ENCODE assay signal across 21 mouse cellular contexts in genomic region chr8:87173720-87174119, GRCm38 (mm10).
DNase-seq lines count a peak whose midpoint lies in the region; ATAC-seq lines count a peak whose summit lies in the region.
"Had no signal": no experiment of that assay in that cellular context is flagged by ENCODE, and none has a peak within 500 bp of the region (broad histone marks: within the 10 kb centered on the region; RNA-seq: fewer than 3 reads in every experiment).

No protein-coding gene starts in this region.

- no peak overlapping the region for H3K27ac ChIP-seq in midbrain, embryonic 11.5 days (ENCODE audit: low read depth, low read length)
- H3K27ac ChIP-seq in midbrain, embryonic 15.5 days = no peak overlapping the region
- H3K27ac ChIP-seq: embryonic facial prominence, embryonic 15.5 days; forebrain, embryonic 10.5 days; gastrocnemius, adult 2 months; hindbrain, embryonic 10.5 days; hindbrain, embryonic 14.5 days had no signal

- no peak overlapping the region for H3K4me3 ChIP-seq in midbrain, embryonic 11.5 days (ENCODE audit: low read depth, low read length)
- H3K4me3 ChIP-seq in midbrain, embryonic 15.5 days = no peak overlapping the region
- H3K4me3 ChIP-seq: embryonic facial prominence, embryonic 15.5 days; erythroblast, embryonic 14.5 days; forebrain, embryonic 10.5 days; gastrocnemius, adult 2 months; heart, embryonic 12.5 days; hindbrain, embryonic 10.5 days had no signal

- no peak overlapping the region for H3K4me2 ChIP-seq in midbrain, embryonic 11.5 days
- H3K4me2 ChIP-seq in midbrain, embryonic 15.5 days = no peak overlapping the region
- H3K4me2 ChIP-seq: embryonic facial prominence, embryonic 15.5 days; heart, embryonic 12.5 days; hindbrain, embryonic 14.5 days had no signal

- intact Hi-C loops in left cerebral cortex, postnatal 14 days (cut with DNase I) = no loop called here

- H3K36me3 ChIP-seq in midbrain, embryonic 11.5 days (ENCODE audit: control insufficient read depth, insufficient read depth, low read length) = no peaks in the 10 kb centered on the region
- H3K36me3 ChIP-seq in midbrain, embryonic 15.5 days (replicated peaks) = no peaks in the 10 kb centered on the region
- H3K36me3 ChIP-seq: embryonic facial prominence, embryonic 15.5 days; forebrain, embryonic 10.5 days; heart, embryonic 12.5 days; hindbrain, embryonic 10.5 days had no signal

- no peaks in the 10 kb centered on the region for H3K4me1 ChIP-seq in midbrain, embryonic 11.5 days (ENCODE audit: control insufficient read depth, insufficient read depth, low read length)
- H3K4me1 ChIP-seq in midbrain, embryonic 15.5 days = no peaks in the 10 kb centered on the region
- H3K4me1 ChIP-seq: embryonic facial prominence, embryonic 15.5 days; forebrain, embryonic 10.5 days; heart, embryonic 12.5 days had no signal

- H3K9ac ChIP-seq in midbrain, embryonic 11.5 days (ENCODE audit: low read length) = no peak overlapping the region
- H3K9ac ChIP-seq in midbrain, embryonic 15.5 days = no peak overlapping the region
- H3K9ac ChIP-seq: embryonic facial prominence, embryonic 15.5 days; heart, embryonic 12.5 days; hindbrain, embryonic 14.5 days had no signal

- peak; percentile 19 for DNase-seq in midbrain, embryonic 11.5 days (ENCODE audit: low spot score, missing footprints)
- DNase-seq in NIH3T3 (ENCODE audit: low read depth) = peak; percentile 66
- DNase-seq in adrenal gland, postnatal 14 days = peak; percentile 40
- DNase-seq in left cerebral cortex, postnatal 14 days (ENCODE audit: low spot score in 2 of 2) = no peak
- DNase-seq in kidney, adult 11 months = no peak
- DNase-seq in ovary, postnatal 14 days (ENCODE audit: low spot score) = no peak
- DNase-seq: B cell, adult 2 months; cerebellum, adult 18-20 months; cerebellum, postnatal 10 days; gastrocnemius, adult 2 months; gastrocnemius, postnatal 25 days; kidney, adult 8-10 months had no signal

- ATAC-seq in midbrain, embryonic 11.5 days (ENCODE audit: low FRiP score) = no peak
- ATAC-seq in midbrain, embryonic 15.5 days (replicated peaks) = no peak
- ATAC-seq: forebrain, embryonic 14.5 days; intestine, embryonic 16.5 days had no signal

- H3K9me3 ChIP-seq in midbrain, embryonic 11.5 days (ENCODE audit: control insufficient read depth, low read length) = no peaks in the 10 kb centered on the region
- no peaks in the 10 kb centered on the region for H3K9me3 ChIP-seq in midbrain, embryonic 15.5 days
- H3K9me3 ChIP-seq: embryonic facial prominence, embryonic 15.5 days; forebrain, embryonic 10.5 days; heart, embryonic 12.5 days; hindbrain, embryonic 10.5 days had no signal

- H3K27me3 ChIP-seq in midbrain, embryonic 11.5 days (ENCODE audit: control insufficient read depth, insufficient read depth, low read length) = no peaks in the 10 kb centered on the region
- no peaks in the 10 kb centered on the region for H3K27me3 ChIP-seq in midbrain, embryonic 15.5 days (replicated peaks)
- H3K27me3 ChIP-seq: embryonic facial prominence, embryonic 15.5 days; heart, embryonic 12.5 days had no signal

Comparison
In these comparisons a context has a peak if more than half of its experiments do, and no peak if none do; other contexts are left out.
1. DNase-seq: peak in midbrain, embryonic 11.5 days (single experiment), NIH3T3 (single experiment) and adrenal gland, postnatal 14 days (single experiment); none in left cerebral cortex, postnatal 14 days (0 of 2), kidney, adult 11 months (single experiment) and ovary, postnatal 14 days (single experiment).